Mouse (Mus musculus): ENCODE measurements around the gene Gm17067.
"Not testable (repeated sequence)": the region's sequence is repeated elsewhere in the genome, so short reads cannot be mapped to it uniquely, and the experiment has no call there.

Gm17067 gene

DNA sequence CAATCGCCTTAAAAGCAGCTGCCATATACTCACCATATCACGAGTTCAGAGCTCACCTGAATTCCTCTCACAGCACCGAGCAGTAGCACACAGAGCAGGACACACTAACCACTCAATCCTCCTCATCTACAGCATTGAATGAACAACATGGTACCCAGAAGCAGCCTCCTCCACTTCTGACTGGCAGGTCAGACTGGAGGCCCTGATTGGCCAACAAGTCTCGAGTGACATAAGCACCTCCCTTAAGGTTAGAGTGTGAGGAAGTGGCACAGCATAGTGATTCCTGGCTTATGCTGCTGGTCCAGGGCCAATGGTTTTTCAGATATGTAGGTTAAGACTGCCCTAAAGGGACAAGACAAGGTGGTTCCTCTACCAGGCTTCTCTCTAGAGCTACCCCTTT lies at the start of gene Gm17067:
TSS of gene Gm17067 (minus strand) at position 101 of the 400 bp plus-strand sequence.
- not testable (repeated sequence) for DNase-seq

DNA sequence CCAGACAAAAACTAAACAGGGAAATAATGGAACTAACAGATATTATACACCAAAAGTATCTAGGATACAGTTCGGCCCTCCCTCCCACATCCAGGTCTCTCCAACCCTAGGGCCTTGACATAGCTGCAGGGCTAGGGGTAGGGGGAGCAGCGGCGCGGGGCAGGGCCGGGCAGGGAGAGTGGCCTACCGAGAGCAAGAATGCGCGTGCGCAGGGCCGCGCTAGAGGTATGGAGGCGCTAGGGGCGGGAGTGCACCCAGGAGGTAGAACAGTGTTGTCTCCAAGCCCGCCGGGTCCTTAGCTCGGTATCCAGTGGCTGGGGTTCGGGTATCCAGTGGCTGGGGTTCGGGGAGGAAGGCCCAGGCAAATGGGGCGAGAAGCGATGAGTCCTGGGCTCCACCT lies 23.0 kb upstream of the Gm17067 start:
- DNase-seq: no peak

DNA sequence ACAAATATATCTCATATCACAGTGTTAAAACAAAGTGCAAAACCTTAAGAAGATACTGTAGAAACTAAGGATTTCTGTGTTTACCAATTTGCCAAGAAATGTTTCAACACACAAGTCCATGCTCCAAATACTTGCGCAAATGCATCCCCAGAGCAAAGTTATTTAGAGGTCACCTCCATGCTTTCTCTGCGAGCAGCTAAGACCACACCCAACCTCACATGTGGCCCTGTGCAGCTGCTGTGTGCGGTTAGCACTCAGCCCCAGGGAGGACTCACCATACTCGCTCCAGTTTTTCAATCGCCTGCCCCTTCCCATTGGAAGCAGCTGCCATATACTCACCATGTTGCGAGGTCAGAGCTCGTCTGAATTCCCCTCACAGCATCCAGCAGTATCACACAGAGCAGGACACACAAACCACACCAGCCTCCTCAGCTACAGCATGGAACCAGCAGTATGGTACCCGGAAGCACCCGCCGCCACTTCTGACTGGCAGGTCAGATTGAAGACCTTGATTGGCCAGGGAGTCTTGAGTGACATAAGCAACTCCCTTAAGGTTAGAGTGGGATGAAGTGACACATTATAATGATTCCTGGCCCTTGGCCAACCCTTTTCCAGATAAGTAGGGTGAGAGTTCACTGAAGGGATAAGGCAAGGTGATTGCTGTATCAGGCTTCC lies 11.9 kb upstream of the Gm17067 start:
- no peak for DNase-seq

DNA sequence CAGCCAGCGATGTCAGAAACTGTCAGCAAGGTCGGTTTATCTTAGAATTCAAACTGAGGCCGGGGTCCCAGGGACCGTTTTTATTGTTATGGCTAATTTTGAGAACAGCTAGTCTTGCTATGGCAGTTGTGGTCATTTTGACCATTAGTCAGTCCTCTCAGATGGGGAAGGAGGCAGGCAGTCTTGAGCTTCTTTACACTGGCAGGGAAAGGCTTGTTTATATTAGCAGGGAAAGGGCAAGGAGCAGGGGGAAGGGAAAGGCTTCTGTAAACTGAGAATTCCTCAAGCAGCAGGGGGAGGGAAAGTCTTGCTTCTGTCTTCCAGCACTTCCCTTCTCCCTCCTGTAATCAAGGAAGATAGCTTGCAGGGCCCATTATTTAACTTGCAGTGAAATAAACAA lies 33.6 kb downstream of the Gm17067 start:
- DNase-seq: peak; percentile 82

DNA sequence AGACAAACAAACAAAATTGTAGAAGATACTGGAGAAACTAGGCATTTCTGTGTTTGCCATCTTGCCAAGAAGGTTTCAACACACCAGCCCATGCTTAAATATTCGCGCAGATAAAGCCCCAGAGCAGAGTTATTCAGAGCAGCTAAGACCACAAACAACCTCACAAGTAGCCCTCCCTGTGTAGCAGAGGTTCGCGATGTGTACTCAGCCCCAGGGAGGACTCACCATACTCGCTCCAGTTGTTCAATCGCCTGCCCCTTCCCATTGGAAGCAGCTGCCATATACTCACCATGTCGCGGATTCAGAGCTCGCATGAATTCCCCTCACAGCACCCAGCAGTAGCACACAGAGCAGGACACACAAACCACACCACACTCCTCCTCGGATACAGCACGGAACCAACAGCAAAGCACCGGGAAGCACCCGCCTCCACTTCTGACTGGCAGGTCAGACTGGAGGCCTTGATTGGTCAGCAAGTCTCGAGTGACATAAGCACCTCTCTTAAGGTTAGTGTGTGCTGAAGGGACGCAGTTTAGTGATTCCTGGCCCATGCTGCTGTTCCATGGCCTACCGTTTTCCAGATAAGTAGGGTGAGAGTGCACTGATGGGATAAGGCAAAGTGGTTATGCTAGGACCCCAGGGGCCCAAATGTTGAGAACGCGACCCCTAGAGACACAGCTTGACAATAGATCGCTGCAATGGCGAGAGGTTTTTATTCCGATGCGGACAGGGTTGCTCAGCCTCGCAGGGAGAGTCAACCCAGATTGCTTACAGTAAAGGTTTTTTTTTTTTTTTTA lies 34.3 kb downstream of the Gm17067 start, which contains the start of gene Zfp975:
TSS of gene Zfp975 (minus strand) at position 381 of the 797 bp plus-strand sequence.
- peak; percentile 99 for DNase-seq

DNA sequence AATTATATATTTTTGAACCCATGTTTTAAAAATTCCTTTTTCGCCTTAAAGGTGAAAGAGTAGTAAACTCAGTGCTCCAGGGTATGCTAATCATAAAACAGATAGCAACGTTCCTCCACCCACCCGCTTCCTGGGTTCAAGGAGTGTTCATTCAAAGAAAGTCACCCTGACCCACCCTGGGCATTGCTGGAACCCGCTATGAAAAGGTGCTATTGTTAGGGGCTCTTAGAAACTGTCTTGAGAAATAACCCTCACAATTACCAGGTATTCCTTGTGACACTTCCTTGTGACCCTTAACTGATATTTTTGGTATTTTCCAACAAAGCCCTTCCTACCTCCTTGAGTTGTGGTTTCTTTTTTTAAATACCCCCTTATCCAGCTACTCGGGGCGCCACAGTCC lies 46.7 kb downstream of the Gm17067 start:
- not testable (repeated sequence) for DNase-seq

DNA sequence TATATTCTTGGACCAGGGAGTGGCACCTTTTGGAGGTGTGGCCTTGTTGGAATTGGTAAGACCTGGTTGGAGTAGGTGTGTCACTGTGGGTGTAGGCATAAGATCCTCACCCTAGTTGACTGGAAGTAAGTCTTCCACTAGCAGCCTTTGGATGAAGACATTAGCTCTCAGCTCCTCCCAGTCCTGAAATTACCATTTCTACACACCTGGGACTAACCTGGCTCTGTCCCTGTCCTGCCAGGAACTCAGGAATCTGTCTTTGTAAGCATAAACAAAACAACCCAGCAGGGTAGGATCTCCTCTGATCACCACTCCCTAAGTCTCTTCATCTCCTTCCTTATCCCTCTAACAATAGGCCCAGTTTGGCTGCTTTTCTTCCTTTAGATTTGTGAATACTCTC lies 47.2 kb downstream of the Gm17067 start:
- DNase-seq: not testable (repeated sequence)

DNA sequence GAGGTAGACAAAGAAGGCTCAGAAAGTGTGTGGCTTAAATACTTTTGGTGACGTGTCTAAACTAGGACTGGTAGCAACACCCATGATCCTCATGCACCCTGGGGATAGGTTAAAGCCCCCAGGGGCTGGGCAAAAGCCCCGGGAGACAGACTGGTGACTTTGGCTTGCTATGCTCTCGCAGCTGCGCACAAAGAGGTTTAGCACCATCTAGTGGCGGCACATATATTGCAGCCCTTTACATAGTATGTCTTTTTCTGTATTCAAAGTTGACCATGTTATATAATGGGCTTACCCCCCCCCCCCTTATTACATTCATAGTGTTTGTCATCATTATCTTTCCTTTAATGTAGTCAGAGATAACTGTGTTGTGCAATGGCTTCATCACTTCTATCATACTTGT lies 66.7 kb downstream of the Gm17067 start:
- not testable (repeated sequence) for DNase-seq
